Mouse (Mus musculus) hindbrain, embryonic 16.5 days (tissue): ENCODE data around the gene Klf16. TPM values are rescaled to one million over a fixed set of nuclear protein-coding genes. Genes with fewer than 3 reads are reported as not detected.

Experiments used
- ATAC-seq: fragments of 200-750 bp; cut with Nextera tagmentation; 2 replicates; pipeline ENCODE4 v1.8.0; 2017; ENCODE audit warnings: moderate TSS enrichment, moderate library complexity
- H3K27ac ChIP-seq: fragments of 300-500 bp; sonication (generic); 2 replicates; pipeline ENCODE4 v1.5.1; 2014; ENCODE audit warnings: low read depth, mild to moderate bottlenecking, control low read depth, low read length, moderate library complexity
- H3K27me3 ChIP-seq: fragments of 300-500 bp; sonication (generic); replicated peaks from 2 replicates; pipeline ENCODE4 v1.6.1; 2014; ENCODE audit warnings: low read length; ENCODE audit not compliant: control insufficient read depth, insufficient read depth
- H3K36me3 ChIP-seq: fragments of 300-500 bp; sonication (generic); 2 replicates; pipeline ENCODE4 v1.6.1; 2014; ENCODE audit warnings: mild to moderate bottlenecking, low read length, moderate library complexity, mixed read lengths; ENCODE audit not compliant: control insufficient read depth, insufficient read depth
- H3K4me1 ChIP-seq: fragments of 300-500 bp; sonication (generic); 2 replicates; pipeline ENCODE4 v1.6.1; 2014; ENCODE audit warnings: low read depth, low read length; ENCODE audit not compliant: control insufficient read depth, insufficient read depth
- H3K4me2 ChIP-seq: fragments of 300-500 bp; sonication (generic); 2 replicates; pipeline ENCODE4 v1.6.1; 2014; ENCODE audit warnings: mild to moderate bottlenecking, low read length, control low read depth, moderate library complexity
- H3K4me3 ChIP-seq: fragments of 300-500 bp; sonication (generic); 2 replicates; pipeline ENCODE4 v1.5.1; 2014; ENCODE audit warnings: mild to moderate bottlenecking, low read length, control low read depth, moderate library complexity
- H3K9ac ChIP-seq: fragments of 300-500 bp; sonication (generic); 2 replicates; pipeline ENCODE4 v1.6.1; 2014; ENCODE audit warnings: low read depth, mild to moderate bottlenecking, control low read depth, low read length, moderate library complexity
- H3K9me3 ChIP-seq: fragments of 300-500 bp; sonication (generic); 2 replicates; pipeline ENCODE4 v1.6.1; 2014; ENCODE audit warnings: mild to moderate bottlenecking, low read length, moderate library complexity; ENCODE audit not compliant: control insufficient read depth
- WGBS: fragments of 180-500 bp; shearing (Covaris S2); extraction: QIAGEN DNeasy Blood & Tissue Kit; methylation state at CpG from one replicate; pipeline ENCODE4 v1.1.7; 2014; 5-methylcytosine and 5-hydroxymethylcytosine counted together
- polyA plus RNA-seq: library from polyadenylated mRNA; unstranded; fragments of >200 nt; fragmentation: Nextera tagmentation; extraction: Ambion mirVana; gene quantifications from 2 replicates; pipeline ENCODE4 v1.2.1, GENCODE M21; 2015

Gene Klf16
- polyA plus RNA-seq, 1 experiment from 2014 or later, result 5.1 TPM

DNA sequence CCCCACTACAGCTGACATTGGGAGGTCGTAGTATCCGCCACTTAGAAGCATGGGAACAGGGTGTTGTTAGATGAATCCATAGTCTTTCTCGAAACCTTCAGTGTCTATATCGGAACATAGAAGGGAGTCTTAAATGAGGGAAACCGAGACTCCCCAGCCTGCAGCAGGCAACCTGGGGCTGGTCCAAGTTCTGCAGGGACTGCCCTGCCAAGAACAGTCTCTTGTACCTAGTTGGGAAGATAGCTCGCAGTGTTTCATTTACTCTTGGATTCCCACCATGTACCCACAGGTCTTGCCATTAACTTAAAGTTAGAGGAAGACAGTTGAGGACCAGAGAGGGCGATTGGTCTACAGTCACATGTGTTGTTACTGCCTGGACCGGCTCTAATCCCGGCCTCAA, 43.2 kb upstream of the Klf16 start:
- Histone ChIP-seq H3K27ac (no peak overlapping the region), H3K36me3 (peaks cover 2% of the 10 kb centered on the region; the same call in 1 of the 2 replicates), H3K27me3 (no peaks in the 10 kb centered on the region), H3K4me3 (no peak overlapping the region), H3K4me2 (no peak overlapping the region), H3K9ac (no peak overlapping the region), H3K9me3 (no peaks in the 10 kb centered on the region), H3K4me1 (peaks cover 28% of the 10 kb centered on the region)
- no peak for ATAC-seq
- WGBS, result 87% methylated on average over 9 of the region's 9 CpGs

DNA sequence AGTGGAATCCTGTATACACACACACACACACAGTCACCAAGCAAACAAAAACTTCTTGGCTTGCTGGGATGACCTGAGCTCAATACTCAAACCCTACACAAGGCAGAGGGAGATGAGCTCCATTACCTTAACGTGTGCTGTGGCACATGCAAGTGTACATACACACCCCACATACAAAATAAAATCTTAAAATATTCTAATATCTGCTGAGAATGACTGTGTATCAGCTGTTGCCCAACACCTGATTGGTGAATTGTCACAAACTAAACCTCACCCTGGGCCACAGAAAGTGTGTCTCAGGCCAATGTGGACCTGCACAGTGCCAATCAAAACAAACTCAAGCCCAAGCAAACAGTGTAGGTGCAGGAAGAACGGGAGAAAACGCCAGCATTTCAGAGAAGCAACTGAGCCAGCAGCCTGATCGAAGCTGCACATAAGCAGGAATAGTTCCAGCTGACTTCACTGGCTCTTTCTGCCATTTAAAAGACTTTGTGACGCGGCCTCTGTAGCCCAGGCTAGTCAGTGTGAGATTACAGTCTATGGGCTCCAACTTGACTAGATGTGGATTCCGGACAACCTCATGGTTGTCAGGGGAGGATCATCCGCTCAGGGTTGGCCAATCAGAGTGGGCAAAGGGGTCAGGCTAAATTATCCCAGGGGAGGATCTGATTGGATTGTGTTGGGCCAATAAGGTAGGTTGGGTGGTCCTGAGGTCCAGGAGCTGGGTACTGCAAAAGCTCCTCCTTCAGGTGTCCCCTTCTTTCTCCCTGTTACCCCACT, 42.5 kb upstream of the Klf16 start:
- Histone ChIP-seq H3K4me2 (no peak overlapping the region), H3K27ac (no peak overlapping the region), H3K4me1 (peaks cover 23% of the 10 kb centered on the region), H3K36me3 (peaks cover 8% of the 10 kb centered on the region), H3K9ac (no peak overlapping the region), H3K4me3 (no peak overlapping the region), H3K9me3 (no peaks in the 10 kb centered on the region), H3K27me3 (no peaks in the 10 kb centered on the region)
- ATAC-seq, result no peak
- 31% methylated on average over 8 of the region's 8 CpGs for WGBS

DNA sequence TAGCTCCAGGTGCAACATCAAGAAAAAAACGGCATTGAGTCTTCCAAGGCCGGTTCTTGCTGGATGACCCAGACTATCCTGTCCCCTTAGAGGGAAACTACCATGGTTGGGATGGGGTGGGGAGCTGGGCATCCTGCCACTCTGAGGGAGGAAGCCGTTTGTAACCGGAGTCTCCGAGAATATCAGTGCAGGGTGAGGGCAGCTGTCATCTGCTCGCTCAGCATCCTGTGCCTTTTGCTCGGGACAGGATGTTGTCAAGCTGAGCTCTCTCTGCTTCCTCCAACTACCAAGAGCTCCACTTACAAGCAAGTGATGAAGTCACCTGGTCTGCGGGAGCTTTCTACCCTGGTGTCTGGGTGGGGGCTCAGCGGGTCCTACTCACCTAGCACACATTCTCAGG, 41.1 kb upstream of the Klf16 start:
- Histone ChIP-seq H3K4me1 (peaks cover 8% of the 10 kb centered on the region), H3K9me3 (no peaks in the 10 kb centered on the region), H3K4me3 (no peak overlapping the region), H3K9ac (no peak overlapping the region), H3K27me3 (no peaks in the 10 kb centered on the region), H3K36me3 (peaks cover 13% of the 10 kb centered on the region), H3K27ac (no peak overlapping the region), H3K4me2 (no peak overlapping the region)
- no peak for ATAC-seq
- WGBS, result 75% methylated on average over 9 of the region's 9 CpGs

DNA sequence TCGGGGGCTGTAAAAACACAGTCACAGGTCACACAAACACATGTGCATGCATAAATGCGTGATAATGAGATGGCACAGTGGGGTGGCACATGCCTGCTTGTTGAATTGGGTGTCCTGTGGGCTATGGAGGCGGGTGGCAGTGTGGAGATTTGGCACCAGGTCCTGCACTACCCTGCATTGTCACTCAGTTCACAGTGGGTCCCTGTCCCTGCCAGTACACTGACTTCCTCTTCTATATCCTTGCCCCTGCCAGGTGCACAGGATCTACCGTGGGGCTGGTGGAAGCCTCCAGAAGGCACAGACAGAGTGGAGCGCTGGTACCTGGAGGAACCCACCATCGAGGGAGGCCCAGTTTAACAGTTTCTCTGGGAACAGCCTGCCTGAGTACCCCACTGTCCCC, 37.2 kb upstream of the Klf16 start:
- Histone ChIP-seq H3K27ac (no peak overlapping the region), H3K4me1 (no peaks in the 10 kb centered on the region), H3K36me3 (peaks cover 18% of the 10 kb centered on the region), H3K27me3 (no peaks in the 10 kb centered on the region), H3K4me2 (no peak overlapping the region), H3K9ac (no peak overlapping the region), H3K9me3 (no peaks in the 10 kb centered on the region), H3K4me3 (no peak overlapping the region)
- WGBS, result 87% methylated on average over 6 of the region's 6 CpGs
- ATAC-seq, result no peak

DNA sequence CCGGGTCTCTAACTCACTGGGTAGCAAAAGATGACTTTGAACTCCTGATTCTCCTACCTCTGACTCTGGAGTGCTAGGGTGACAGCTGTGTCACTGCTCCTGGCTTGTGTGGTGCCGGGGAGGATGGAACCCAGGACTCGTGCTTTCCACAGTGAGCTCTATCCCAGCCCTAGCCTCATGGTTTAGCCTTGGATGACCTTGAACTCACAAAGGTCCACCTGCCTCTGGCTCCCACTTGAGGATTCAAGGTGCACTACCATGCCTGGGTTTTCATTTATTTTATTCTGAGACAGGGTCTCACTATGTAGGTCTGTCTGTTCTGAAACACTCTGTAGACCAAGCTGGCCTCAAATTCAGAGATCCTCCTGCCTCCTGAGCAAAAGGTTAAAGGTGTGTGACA, 36.7 kb upstream of the Klf16 start:
- no peak for ATAC-seq
- Histone ChIP-seq H3K27ac (no peak overlapping the region), H3K4me2 (no peak overlapping the region), H3K36me3 (peaks cover 23% of the 10 kb centered on the region), H3K4me3 (no peak overlapping the region), H3K27me3 (no peaks in the 10 kb centered on the region), H3K4me1 (no peaks in the 10 kb centered on the region), H3K9ac (no peak overlapping the region), H3K9me3 (no peaks in the 10 kb centered on the region)
- WGBS, result 80% methylated on average over 3 of the region's 3 CpGs

DNA sequence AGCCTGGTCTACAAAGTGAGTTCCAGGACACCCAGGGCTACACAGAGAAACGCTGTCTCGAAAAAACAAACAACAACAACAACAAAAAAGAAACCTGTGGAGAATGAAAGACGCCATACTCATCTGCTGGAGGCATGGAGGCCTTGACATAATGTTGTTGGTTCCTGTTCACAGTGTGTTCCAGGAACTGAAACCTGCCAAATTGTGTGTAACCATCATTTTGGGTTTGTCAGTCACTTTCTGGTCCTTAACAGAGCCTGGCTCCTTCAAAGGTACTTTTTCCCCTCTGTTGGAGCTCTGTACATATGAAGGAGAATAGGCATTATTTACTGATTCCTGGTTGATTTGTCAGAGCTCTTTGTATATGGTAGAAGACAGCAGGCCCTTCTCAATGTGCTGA, 34.8 kb upstream of the Klf16 start:
- no peak overlapping the region for H3K4me2 ChIP-seq
- H3K9me3 ChIP-seq, result no peaks in the 10 kb centered on the region
- no peak overlapping the region for H3K27ac ChIP-seq

DNA sequence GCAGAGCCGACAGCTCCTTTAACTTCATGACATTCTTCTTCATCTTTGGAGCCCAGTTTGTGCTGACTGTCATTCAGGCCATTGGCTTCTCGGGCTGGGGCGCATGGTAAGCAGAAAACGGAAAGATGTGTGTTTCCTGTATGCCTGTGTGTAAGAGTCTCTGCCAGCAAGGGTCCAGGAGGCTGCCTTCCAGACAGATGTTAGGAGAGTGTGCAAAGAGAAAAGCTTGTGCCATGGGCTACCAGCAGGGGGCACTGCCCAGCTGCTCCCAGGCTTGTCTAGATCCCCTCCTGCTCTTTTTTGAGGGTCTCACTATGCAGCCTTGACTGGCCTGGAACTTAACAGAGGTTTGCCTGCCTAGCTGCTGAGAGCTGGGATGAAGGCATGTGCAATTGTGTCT, 33.9 kb upstream of the Klf16 start:
- peaks cover 40% of the 10 kb centered on the region for H3K36me3 ChIP-seq
- ATAC-seq, result no peak

More for the DNA sequence above, 34.8 kb upstream of the Klf16 start:
- no peak for ATAC-seq
- no peaks in the 10 kb centered on the region for H3K4me1 ChIP-seq
- no peaks in the 10 kb centered on the region for H3K27me3 ChIP-seq
- WGBS, result 94% methylated on average over 3 of the region's 3 CpGs
- peaks cover 32% of the 10 kb centered on the region for H3K36me3 ChIP-seq
- H3K9ac ChIP-seq, result no peak overlapping the region
- no peak overlapping the region for H3K4me3 ChIP-seq

DNA sequence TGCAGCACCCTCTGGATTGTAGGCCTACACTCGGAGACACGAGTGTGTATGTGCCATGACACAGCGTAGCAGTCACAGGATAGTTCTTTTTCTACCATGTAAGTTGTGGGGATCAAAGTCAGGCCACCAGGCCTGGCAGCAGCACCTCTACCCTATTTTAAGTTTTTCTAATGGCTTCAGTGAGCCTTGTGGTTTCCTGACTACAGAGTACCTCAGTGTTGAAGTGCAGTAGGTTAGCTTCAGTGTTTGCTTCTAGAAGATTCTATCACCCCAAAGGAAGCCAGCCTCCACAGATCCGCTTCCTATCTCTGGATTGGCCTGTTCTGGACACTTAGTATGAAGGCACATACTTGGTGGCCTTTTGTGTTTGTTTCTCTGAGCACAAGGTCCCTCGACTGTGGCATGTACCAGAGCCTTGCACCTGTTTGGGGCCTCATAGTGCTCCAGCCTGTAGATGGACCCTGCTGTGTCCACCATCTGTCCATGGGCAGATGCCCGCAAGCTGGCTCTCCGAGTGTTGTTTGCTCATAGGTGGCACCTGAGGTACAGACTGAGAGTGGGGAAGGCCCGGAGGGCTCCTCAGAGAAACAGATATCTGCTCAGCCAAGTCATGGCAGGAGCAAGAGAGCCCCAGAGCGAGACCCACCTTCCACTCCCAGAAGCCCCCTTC, 33.1 kb upstream of the Klf16 start:
- no peaks in the 10 kb centered on the region for H3K9me3 ChIP-seq
- H3K27ac ChIP-seq, result no peak overlapping the region
- WGBS, result 90% methylated on average over 9 of the region's 9 CpGs
- no peak overlapping the region for H3K4me2 ChIP-seq
- no peak overlapping the region for H3K4me3 ChIP-seq
- ATAC-seq, result no peak
- H3K9ac ChIP-seq, result no peak overlapping the region
- no peaks in the 10 kb centered on the region for H3K4me1 ChIP-seq
- peaks cover 37% of the 10 kb centered on the region for H3K36me3 ChIP-seq
- no peaks in the 10 kb centered on the region for H3K27me3 ChIP-seq

More for the DNA sequence above, 33.9 kb upstream of the Klf16 start:
- 80% methylated on average over 4 of the region's 4 CpGs for WGBS
- no peak overlapping the region for H3K9ac ChIP-seq
- H3K4me2 ChIP-seq, result no peak overlapping the region
- H3K4me1 ChIP-seq, result no peaks in the 10 kb centered on the region
- no peaks in the 10 kb centered on the region for H3K27me3 ChIP-seq
- H3K27ac ChIP-seq, result no peak overlapping the region
- H3K4me3 ChIP-seq, result no peak overlapping the region
- H3K9me3 ChIP-seq, result no peaks in the 10 kb centered on the region

DNA sequence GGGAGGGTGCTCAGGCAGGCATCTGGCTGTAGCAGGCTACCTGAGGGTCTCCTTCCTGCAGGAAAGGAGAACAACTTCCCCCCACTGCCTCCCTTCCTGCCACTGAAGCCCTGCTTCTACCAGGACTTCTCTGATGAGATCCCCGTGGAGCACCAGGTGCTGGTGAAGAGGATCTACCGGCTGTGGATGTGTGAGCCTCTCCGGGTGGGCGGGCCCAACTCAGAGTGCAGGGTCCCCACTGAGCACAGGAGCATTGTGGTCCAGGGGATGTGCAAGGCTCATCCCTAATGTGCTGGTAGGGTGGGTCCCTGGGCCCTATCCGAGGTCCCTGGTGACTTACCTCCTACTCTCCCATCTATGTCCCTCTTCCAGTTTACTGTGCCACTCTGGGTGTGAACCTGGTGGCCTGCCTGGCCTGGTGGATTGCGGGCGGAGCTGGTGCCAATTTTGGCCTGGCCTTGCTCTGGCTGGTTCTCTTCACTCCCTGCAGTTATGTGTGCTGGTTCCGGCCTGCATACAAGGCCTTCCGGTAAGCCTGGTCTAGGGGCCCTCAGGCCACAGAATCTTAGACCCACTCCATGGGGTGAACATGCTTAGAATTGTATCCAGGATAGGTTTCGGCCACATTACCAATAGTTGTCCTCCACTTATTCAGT, 32.3 kb upstream of the Klf16 start:
- Histone ChIP-seq H3K4me3 (no peak overlapping the region), H3K4me1 (0 out of 2 replicates have a peak, but pooled peaks cover 2% of the 10 kb centered on the region), H3K9ac (no peak overlapping the region), H3K9me3 (no peaks in the 10 kb centered on the region), H3K4me2 (no peak overlapping the region), H3K27ac (no peak overlapping the region), H3K27me3 (no peaks in the 10 kb centered on the region), H3K36me3 (peaks cover 30% of the 10 kb centered on the region)
- WGBS, result 93% methylated on average over 10 of the region's 10 CpGs
- no peak for ATAC-seq
